Mouse (Mus musculus): ENCODE data around the gene Prss35. TPM values are rescaled to one million over a fixed set of nuclear protein-coding genes. Genes with fewer than 3 reads are reported as not detected.

The Prss35 gene
- polyA plus RNA-seq, 1 experiment, result not detected

DNA sequence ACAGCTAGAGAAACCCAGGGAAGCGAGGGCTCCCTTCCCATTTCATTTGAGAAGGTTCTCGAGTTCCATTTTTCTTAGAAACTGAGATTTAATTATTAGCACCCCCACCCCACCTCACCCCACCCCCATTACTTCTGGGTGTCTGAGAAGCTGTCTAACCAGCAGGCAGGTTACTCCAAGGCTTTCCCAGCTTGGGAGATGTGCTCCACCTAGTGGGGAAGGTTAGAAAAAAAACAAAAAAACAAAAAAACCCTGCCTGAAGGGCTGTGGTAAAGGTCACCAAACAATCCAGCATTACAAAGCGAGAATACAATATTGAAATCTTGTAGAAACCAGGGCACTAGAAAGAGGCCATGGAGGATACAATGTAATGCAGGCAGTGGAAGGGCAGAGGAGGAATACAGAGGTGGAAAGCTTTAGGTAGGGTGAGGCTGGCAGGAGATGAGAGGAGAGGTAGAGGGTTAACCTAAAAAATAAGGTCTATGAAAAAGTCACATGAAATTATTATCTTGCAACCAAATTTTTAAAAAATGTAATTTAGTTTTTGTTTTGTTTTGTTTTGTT lies 57.2 kb downstream of the Prss35 start:
- no peaks in the 10 kb centered on the region for H3K4me1 ChIP-seq (ENCODE audit: control insufficient read depth)
- H3K36me3 ChIP-seq (ENCODE audit: control insufficient read depth), result no peaks in the 10 kb centered on the region
- no peak overlapping the region for H3K4me3 ChIP-seq (replicated peaks)
- no peaks in the 10 kb centered on the region for H3K27me3 ChIP-seq (ENCODE audit: control insufficient read depth)
- no peaks in the 10 kb centered on the region for H3K9me3 ChIP-seq (ENCODE audit: control insufficient read depth, low read length)
- TF ChIP-seq GATA1 (IDR thresholded peaks at IDR 0.05; ENCODE audit: low read length), result no peak
- TF ChIP-seq TAL1 (IDR thresholded peaks at IDR 0.05; ENCODE audit: low read length), result no peak

Other genes starting within 250 kb of the Prss35 start
- gene Pgm3, start 171.8 kb upstream of the Prss35 start, polyA plus RNA-seq (2012), result 0.01 and 0.04 TPM in 2 replicates
- not detected in 2 replicates for gene Rwdd2a, start 171.7 kb upstream of the Prss35 start, polyA plus RNA-seq (2012)
- gene Me1, start 47.7 kb upstream of the Prss35 start, polyA plus RNA-seq (2012), result 0.03 and 0.05 TPM in 2 replicates
- gene Snap91, start 137.0 kb downstream of the Prss35 start, polyA plus RNA-seq (2012), result 0.01 TPM in 1 of 2 replicates, not detected in the other

Data from erythroblast, embryonic 14.5 days (primary cell).